Mouse (Mus musculus) cortical plate, adult 2 months (tissue): Measurements from ENCODE around the gene Supv3l1. TPM values are rescaled to one million over a fixed set of nuclear protein-coding genes. Genes with fewer than 3 reads are reported as not detected.

Source experiments
- H3K27ac ChIP-seq: fragments of 200-500 bp; 2 replicates; pipeline ENCODE4 v1.5.1; 2012; ENCODE audit warnings: low read length, control low read depth, inconsistent platforms; ENCODE audit not compliant: insufficient read depth
- H3K4me1 ChIP-seq: fragments of 200-500 bp; 2 replicates; pipeline ENCODE4 v1.6.1; 2011; ENCODE audit warnings: low read length; ENCODE audit not compliant: control insufficient read depth, insufficient read depth
- H3K4me3 ChIP-seq: fragments of 200-500 bp; 2 replicates; pipeline ENCODE4 v1.5.1; 2011; ENCODE audit warnings: mild to moderate bottlenecking, low read length, control low read depth; ENCODE audit not compliant: insufficient read depth
- CTCF ChIP-seq: fragments of 200-500 bp; IDR thresholded peaks from 2 replicates; pipeline ENCODE4 v1.5.1; 2011; ENCODE audit warnings: mild to moderate bottlenecking, control low read depth, low read length; ENCODE audit not compliant: insufficient read depth; ENCODE audit errors: extremely low read depth
- POLR2A ChIP-seq: fragments of 200-500 bp; IDR thresholded peaks from 2 replicates; pipeline ENCODE4 v1.6.1; 2011; ENCODE audit warnings: mild to moderate bottlenecking, low read length, control low read depth; ENCODE audit not compliant: insufficient read depth; ENCODE audit errors: extremely low read depth
- polyA plus RNA-seq: library from polyadenylated mRNA; depleted of rRNA; stranded (reverse); fragments of >200 nt; gene quantifications from 2 replicates; pipeline ENCODE4 v1.2.3, GENCODE M21; 2012

Supv3l1 gene
- polyA plus RNA-seq, 1 experiment, result 30.2 TPM

- Histone ChIP-seq H3K4me1 (no peaks in the 10 kb centered on the region), H3K4me3 (no peak overlapping the region), H3K27ac (no peak overlapping the region)
- TF ChIP-seq CTCF, result no peak
- TF ChIP-seq POLR2A, result no peak
These were observed 30.1 kb downstream of the Supv3l1 start for GRCm38 (mm10) chr10:62419422-62419821.

- Histone ChIP-seq H3K4me3 (no peak overlapping the region), H3K27ac (no peak overlapping the region), H3K4me1 (no peaks in the 10 kb centered on the region)
- TF ChIP-seq CTCF (no peak), POLR2A (no peak)
These were observed 30.6 kb downstream of the Supv3l1 start for GRCm38 (mm10) chr10:62418831-62419356.

- no peak overlapping the region for H3K27ac ChIP-seq
- no peak overlapping the region for H3K4me3 ChIP-seq
- no peak for TF ChIP-seq CTCF
- TF ChIP-seq POLR2A, result no peak
- H3K4me1 ChIP-seq, result no peaks in the 10 kb centered on the region
These were observed 35.9 kb downstream of the Supv3l1 start for GRCm38 (mm10) chr10:62413606-62413982.

- H3K4me1 ChIP-seq, result no peaks in the 10 kb centered on the region
- H3K27ac ChIP-seq, result peak overlapping the region; percentile 61; the same call in 1 of the 2 replicates
- TF ChIP-seq CTCF (no peak), POLR2A (no peak)
- no peak overlapping the region for H3K4me3 ChIP-seq
These were observed 36.5 kb downstream of the Supv3l1 start for GRCm38 (mm10) chr10:62412906-62413605.

- Histone ChIP-seq H3K27ac (no peak overlapping the region; the same call in 1 of the 2 replicates), H3K4me3 (peak overlapping the region; percentile 17), H3K4me1 (no peaks in the 10 kb centered on the region)
- TF ChIP-seq CTCF, result no peak
- peak; percentile 67 for TF ChIP-seq POLR2A
These were observed 37.8 kb downstream of the Supv3l1 start for GRCm38 (mm10) chr10:62411431-62412410.

- Histone ChIP-seq H3K27ac (no peak overlapping the region), H3K4me3 (peak overlapping the region; percentile 17), H3K4me1 (no peaks in the 10 kb centered on the region)
- no peak for TF ChIP-seq POLR2A
- TF ChIP-seq CTCF, result peak; percentile 89
These were observed 38.6 kb downstream of the Supv3l1 start for GRCm38 (mm10) chr10:62410943-62411342.

GRCm38 (mm10) chr10:62404901-62405300 is 44.6 kb downstream of the Supv3l1 start:
- Histone ChIP-seq H3K27ac (no peak overlapping the region), H3K4me3 (no peak overlapping the region), H3K4me1 (no peaks in the 10 kb centered on the region)
- no peak for TF ChIP-seq CTCF
- TF ChIP-seq POLR2A, result no peak

GRCm38 (mm10) chr10:62401641-62402111 is 47.9 kb downstream of the Supv3l1 start:
- TF ChIP-seq POLR2A (no peak), CTCF (no peak)
- Histone ChIP-seq H3K4me3 (no peak overlapping the region), H3K4me1 (no peaks in the 10 kb centered on the region), H3K27ac (no peak overlapping the region)

- Histone ChIP-seq H3K4me3 (no peak overlapping the region), H3K27ac (no peak overlapping the region)
- no peak for TF ChIP-seq CTCF
- no peak for TF ChIP-seq POLR2A
These were observed 66.5 kb downstream of the Supv3l1 start for GRCm38 (mm10) chr10:62383011-62383410.

More at GRCm38 (mm10) chr10:62383011-62383410, 66.5 kb downstream of the Supv3l1 start:
- no peaks in the 10 kb centered on the region for H3K4me1 ChIP-seq
